Mouse (Mus musculus) liver, adult 2 months (tissue): ENCODE data around the gene Cd180. TPM values are rescaled to one million over a fixed set of nuclear protein-coding genes. Genes with fewer than 3 reads are reported as not detected.

ENCODE experiments used
- DNase-seq: peaks from one replicate; pipeline ENCODE4 v3.0.0-alpha.2; 2011; ENCODE audit warnings: low read depth, low spot score; ENCODE audit errors: extremely low read depth
- H3K27ac ChIP-seq: fragments of 200-500 bp; replicated peaks from 2 replicates; pipeline ENCODE4 v1.5.1; 2012; ENCODE audit warnings: low read depth, mild to moderate bottlenecking, control low read depth, inconsistent platforms, low read length; ENCODE audit not compliant: insufficient read depth
- H3K27me3 ChIP-seq: fragments of 200-500 bp; 2 replicates; pipeline ENCODE4 v1.6.1; 2012; ENCODE audit warnings: mild to moderate bottlenecking, moderate library complexity, low read length, inconsistent platforms; ENCODE audit not compliant: control insufficient read depth, insufficient read depth
- H3K36me3 ChIP-seq: fragments of 200-500 bp; 2 replicates; pipeline ENCODE4 v1.6.1; 2012; ENCODE audit warnings: low read length, inconsistent platforms; ENCODE audit not compliant: control insufficient read depth, insufficient read depth
- H3K4me1 ChIP-seq: fragments of 200-500 bp; 2 replicates; pipeline ENCODE4 v1.6.1; 2011; ENCODE audit warnings: low read length; ENCODE audit not compliant: control insufficient read depth, insufficient read depth
- H3K4me3 ChIP-seq: fragments of 200-500 bp; 2 replicates; pipeline ENCODE4 v1.5.1; 2011; ENCODE audit warnings: low read depth, mild to moderate bottlenecking, control low read depth, low read length, moderate library complexity; ENCODE audit not compliant: insufficient read depth
- H3K79me2 ChIP-seq: fragments of 200-500 bp; 2 replicates; pipeline ENCODE4 v1.6.1; 2012; ENCODE audit warnings: inconsistent platforms, mild to moderate bottlenecking, low read length, moderate library complexity; ENCODE audit not compliant: control insufficient read depth, insufficient read depth
- H3K9ac ChIP-seq: fragments of 200-500 bp; 2 replicates; pipeline ENCODE4 v1.6.1; 2012; ENCODE audit warnings: low read depth, mild to moderate bottlenecking, control low read depth, inconsistent platforms, low read length
- CTCF ChIP-seq: fragments of 200-500 bp; IDR thresholded peaks from 2 replicates; pipeline ENCODE4 v1.5.1; 2011; ENCODE audit warnings: low read depth, low read length, control low read depth
- POLR2A ChIP-seq: fragments of 200-500 bp; IDR thresholded peaks from 2 replicates; pipeline ENCODE4 v1.6.1; 2011; ENCODE audit warnings: low read length, control low read depth; ENCODE audit not compliant: insufficient read depth; ENCODE audit errors: extremely low read depth
- WGBS: fragments of 180-500 bp; shearing (Covaris S2); methylation state at CpG from one replicate; pipeline ENCODE4 v1.1.7; 2018; 5-methylcytosine and 5-hydroxymethylcytosine counted together
- polyA plus RNA-seq: library from polyadenylated mRNA; depleted of rRNA; stranded (reverse); fragments of >200 nt; gene quantifications from 2 replicates; pipeline ENCODE4 v1.2.3, GENCODE M21; 2012
- total RNA-seq: library from RNA; depleted of rRNA; stranded (reverse); fragments of >200 nt; gene quantifications from 2 replicates; pipeline ENCODE4 v1.2.3, GENCODE M21; 2014

Gene Cd180
- total and polyA plus RNA-seq, 2 experiments: 1.6 to 2.1 TPM

GRCm38 (mm10) chr13:102652303-102652889 is 41.0 kb upstream of the Cd180 start:
- Histone ChIP-seq H3K36me3 (no peaks in the 10 kb centered on the region), H3K27ac (no peak overlapping the region), H3K9ac (no peak overlapping the region), H3K4me3 (no peak overlapping the region), H3K4me1 (no peaks in the 10 kb centered on the region), H3K79me2 (no peaks in the 10 kb centered on the region), H3K27me3 (no peaks in the 10 kb centered on the region)
- no peak for TF ChIP-seq POLR2A
- no peak for TF ChIP-seq CTCF
- no peak for DNase-seq
- WGBS: 92% methylated on average over 6 of the region's 6 CpGs

- Histone ChIP-seq H3K4me3 (no peak overlapping the region), H3K27me3 (no peaks in the 10 kb centered on the region), H3K36me3 (no peaks in the 10 kb centered on the region), H3K9ac (no peak overlapping the region), H3K27ac (no peak overlapping the region), H3K4me1 (peaks cover 2% of the 10 kb centered on the region), H3K79me2 (no peaks in the 10 kb centered on the region)
- DNase-seq: no peak
- WGBS: 85% methylated on average over 2 of the region's 2 CpGs
- TF ChIP-seq POLR2A (no peak), CTCF (no peak)
Measured at GRCm38 (mm10) chr13:102655071-102655570, 38.2 kb upstream of the Cd180 start.

GRCm38 (mm10) chr13:102656153-102656690 is 37.1 kb upstream of the Cd180 start:
- Histone ChIP-seq H3K4me1 (peaks cover 2% of the 10 kb centered on the region), H3K9ac (no peak overlapping the region), H3K4me3 (no peak overlapping the region), H3K36me3 (no peaks in the 10 kb centered on the region), H3K27ac (no peak overlapping the region), H3K27me3 (no peaks in the 10 kb centered on the region), H3K79me2 (no peaks in the 10 kb centered on the region)
- DNase-seq: no peak
- WGBS: 63% methylated on average over 11 of the region's 11 CpGs
- TF ChIP-seq CTCF (no peak), POLR2A (no peak)

DNA sequence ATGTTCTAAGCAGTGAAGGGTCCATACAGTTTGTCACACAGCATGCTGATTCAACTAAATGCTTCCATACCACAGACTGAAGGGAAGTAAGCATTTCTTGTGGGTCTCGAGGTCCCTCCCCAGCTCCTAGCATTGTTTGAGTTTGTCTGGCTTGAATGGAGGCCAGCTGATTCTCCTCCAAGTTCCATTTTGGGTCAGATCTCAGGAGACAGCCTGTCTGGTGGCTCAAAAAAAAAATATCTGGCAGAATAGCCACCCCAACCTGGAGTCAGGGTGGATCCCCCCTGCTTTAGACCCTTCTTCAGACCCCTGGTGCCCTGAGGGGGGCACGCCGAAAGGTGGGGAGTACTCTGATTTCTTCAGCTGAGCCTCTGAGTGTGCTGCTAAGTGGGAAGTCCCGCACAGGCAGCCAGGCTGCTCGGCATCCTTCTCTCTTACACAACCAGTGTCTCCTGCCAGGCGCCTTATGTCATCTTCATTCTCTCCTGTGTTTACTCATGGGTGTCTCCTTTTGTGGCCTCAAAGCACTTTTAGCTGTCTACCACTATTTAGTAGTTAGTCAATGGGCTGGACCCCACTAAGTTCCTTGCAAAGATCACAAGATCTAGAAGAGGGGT is 35.0 kb upstream of the Cd180 start:
- H3K27me3 ChIP-seq: no peaks in the 10 kb centered on the region
- H3K79me2 ChIP-seq: no peaks in the 10 kb centered on the region
- H3K27ac ChIP-seq: peak overlapping the region; percentile 93
- H3K4me3 ChIP-seq: no peak overlapping the region
- WGBS: 22% methylated on average over 6 of the region's 6 CpGs
- DNase-seq: peak; percentile 45
- TF ChIP-seq POLR2A (no peak), CTCF (no peak)
- H3K4me1 ChIP-seq: peaks cover 2% of the 10 kb centered on the region
- no peaks in the 10 kb centered on the region for H3K36me3 ChIP-seq
- H3K9ac ChIP-seq: peak overlapping the region; percentile 53; the same call in 1 of the 2 replicates

GRCm38 (mm10) chr13:102664041-102664440 is 29.3 kb upstream of the Cd180 start:
- no peak overlapping the region for H3K4me3 ChIP-seq
- no peaks in the 10 kb centered on the region for H3K4me1 ChIP-seq
- peak overlapping the region; percentile 46; the same call in 1 of the 2 replicates for H3K27ac ChIP-seq
- no peaks in the 10 kb centered on the region for H3K79me2 ChIP-seq
- no peak overlapping the region for H3K9ac ChIP-seq
- 62% methylated on average over 6 of the region's 6 CpGs for WGBS
- H3K36me3 ChIP-seq: no peaks in the 10 kb centered on the region
- no peaks in the 10 kb centered on the region for H3K27me3 ChIP-seq
- TF ChIP-seq CTCF: no peak
- TF ChIP-seq POLR2A: no peak
- peak; percentile 23 for DNase-seq
